Mouse (Mus musculus) c-Kit-negative CD71-positive TER-119-positive erythroid progenitor cells, embryonic 14.5 days (primary cell): ENCODE data around the gene Ttf2.

Experiments
- DNase-seq: peaks from one replicate; pipeline ENCODE4 v3.0.0-alpha.2; 2013; ENCODE audit warnings: low read depth, low spot score

Ttf2 gene

DNA sequence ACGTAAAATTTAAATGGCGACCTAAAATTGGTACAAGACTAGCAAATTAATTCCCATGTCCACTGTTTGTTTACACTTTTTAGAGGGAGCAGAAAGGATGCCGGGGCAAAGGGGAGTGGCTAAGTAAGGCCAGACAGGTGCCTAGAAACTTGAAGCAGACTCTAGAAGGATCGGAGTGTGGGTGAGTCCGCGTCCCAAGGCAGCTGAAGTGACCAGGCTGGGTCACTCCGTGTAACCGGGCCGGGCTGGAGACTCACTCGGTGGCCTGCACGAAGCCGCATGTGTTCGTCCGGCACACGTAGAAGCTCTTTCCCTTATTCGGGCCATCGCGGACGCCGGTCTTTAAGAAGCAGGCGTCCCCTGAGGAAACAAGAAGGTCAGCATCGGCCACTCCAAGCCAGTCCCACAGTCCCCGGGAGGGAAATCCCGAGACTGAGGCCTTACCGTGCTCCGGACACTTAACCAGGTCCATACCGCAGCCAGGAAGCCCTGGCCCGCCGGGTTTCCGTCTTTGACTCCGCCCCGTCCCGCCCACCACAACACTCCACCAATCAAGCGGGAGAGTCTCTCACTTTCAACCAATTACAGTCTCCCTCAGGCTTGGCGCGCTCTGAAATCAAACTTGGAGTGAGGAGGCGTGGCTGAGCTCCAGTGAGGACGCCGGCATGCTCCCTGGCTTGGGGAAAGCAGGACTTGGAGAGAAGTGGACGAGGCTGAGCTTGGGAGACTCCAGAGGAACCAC lies at the start of gene Ttf2:
Ttf2 (minus strand) TSS at position 488 of the 742 bp plus-strand sequence.
- DNase-seq: peak; percentile 92

DNA sequence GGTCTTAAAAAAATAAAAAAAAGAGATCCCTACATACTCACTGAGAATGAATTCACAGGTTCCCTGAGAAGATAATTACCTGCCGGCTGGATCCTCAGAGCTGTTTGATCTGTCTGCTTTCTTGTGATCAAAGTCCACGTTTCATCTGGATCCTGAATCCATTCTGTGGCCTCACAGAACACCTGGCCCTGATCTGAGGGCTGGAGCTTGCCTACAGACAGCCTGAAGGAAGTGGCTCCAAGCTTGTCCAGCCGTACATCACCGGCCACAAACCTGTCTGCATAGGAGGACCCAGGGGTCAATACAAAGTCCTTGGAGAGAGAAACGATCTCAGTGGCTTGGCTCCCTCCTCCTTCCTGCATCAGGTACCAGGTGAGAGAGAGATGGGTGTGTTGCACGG lies 49.0 kb upstream of the Ttf2 start:
- DNase-seq: no peak

- no peak for DNase-seq
Observed at GRCm38 (mm10) chr3:101016050-101016449, 46.6 kb upstream of the Ttf2 start.

DNA sequence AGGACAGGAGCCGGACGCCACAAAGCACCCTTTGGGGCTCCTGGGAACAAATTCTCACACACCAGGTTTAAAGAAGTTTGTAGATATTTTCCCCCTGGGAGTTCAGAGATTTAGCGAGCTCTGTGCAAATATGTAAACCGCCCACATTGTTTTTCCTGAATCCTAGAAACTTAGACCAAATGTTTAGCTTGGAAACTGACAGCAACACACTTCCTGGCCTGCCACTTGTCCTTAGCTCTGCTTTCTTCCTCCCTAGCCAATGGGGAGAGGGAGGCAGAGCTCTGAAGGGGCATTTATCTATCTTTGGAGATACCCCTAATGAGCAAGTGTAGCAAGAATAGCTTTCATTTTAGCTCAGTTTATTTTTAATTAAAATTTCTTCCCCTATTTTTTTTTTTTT lies 45.8 kb upstream of the Ttf2 start:
- DNase-seq: no peak

DNA sequence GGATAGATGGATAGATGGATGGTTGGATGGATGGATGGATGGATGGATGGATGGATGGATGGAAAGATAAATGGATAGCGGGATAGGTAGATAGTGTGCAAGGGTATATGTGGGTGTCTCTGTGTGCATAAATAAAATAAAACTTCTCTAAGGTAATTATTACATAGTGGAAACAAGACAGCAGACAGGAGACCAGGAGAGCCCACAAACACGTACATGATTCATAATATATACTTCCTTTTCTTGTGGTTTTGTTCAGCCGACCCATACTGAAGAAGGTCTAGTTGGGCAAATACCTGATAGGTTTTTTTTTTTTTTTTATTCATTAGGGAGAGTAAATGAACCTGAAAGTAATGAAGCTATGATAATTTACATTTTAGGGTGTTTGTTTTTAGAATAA lies 44.1 kb upstream of the Ttf2 start:
- no peak for DNase-seq

GRCm38 (mm10) chr3:101013005-101013404 lies 43.5 kb upstream of the Ttf2 start:
- DNase-seq: no peak

GRCm38 (mm10) chr3:101012597-101012996 lies 43.1 kb upstream of the Ttf2 start:
- DNase-seq: no peak

DNA sequence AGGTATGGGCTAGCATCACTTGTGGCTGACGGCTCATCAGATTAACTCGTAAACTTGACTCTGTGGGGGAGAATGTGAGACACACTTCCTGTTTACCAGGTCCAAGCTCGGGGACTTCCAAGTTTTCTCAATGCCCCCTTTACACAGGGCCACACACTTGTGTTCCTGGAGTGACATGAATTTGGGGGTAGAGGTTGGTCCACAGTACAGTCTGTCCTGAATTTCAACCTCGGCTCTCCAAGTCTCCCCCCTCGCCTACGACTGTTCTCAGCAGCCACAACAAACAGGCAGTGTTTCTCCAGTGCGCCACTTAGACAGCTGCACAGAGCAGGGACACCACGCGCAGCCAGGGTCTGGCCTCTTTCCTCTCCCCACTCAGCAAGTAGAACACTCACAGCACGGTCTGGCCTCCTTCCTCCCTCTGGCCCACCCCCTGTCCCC lies 42.7 kb upstream of the Ttf2 start:
- DNase-seq: no peak

GRCm38 (mm10) chr3:101011203-101011600 lies 41.7 kb upstream of the Ttf2 start:
- DNase-seq: no peak

GRCm38 (mm10) chr3:101010589-101011202 lies 41.2 kb upstream of the Ttf2 start:
- DNase-seq: no peak

DNA sequence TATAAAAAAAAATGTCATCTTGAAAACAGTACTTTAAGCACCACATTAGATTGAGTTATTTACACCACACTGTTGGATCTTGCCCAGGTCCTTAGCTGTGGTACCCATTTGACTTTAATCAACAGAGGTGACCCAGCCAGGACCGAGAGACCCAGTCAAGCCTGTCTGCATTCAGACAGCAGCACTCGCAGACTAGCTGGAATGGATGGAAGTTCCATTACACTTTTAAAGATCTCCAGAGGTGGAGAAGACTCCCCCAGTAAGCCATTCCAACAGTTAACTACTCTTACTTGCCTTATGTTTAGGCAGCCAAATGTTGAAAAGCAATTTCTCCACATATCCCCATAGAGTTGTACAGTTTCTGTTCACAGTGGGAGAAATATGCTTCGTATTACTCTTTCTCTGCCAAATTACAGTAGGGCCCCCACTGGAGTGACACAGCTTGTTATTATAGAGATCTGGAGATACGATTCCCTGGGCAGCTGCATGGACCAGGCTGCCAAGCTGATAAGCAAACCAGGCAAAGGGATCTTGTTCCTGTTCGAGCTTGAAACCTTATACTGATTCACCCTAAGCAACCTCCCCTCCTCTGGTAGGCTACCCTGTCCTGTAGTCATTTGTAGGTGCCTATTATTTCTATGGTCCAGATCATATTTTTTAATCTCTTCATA lies 37.8 kb upstream of the Ttf2 start:
- DNase-seq: no peak

- no peak for DNase-seq
Observed at GRCm38 (mm10) chr3:101005392-101005791, 35.9 kb upstream of the Ttf2 start.

DNA sequence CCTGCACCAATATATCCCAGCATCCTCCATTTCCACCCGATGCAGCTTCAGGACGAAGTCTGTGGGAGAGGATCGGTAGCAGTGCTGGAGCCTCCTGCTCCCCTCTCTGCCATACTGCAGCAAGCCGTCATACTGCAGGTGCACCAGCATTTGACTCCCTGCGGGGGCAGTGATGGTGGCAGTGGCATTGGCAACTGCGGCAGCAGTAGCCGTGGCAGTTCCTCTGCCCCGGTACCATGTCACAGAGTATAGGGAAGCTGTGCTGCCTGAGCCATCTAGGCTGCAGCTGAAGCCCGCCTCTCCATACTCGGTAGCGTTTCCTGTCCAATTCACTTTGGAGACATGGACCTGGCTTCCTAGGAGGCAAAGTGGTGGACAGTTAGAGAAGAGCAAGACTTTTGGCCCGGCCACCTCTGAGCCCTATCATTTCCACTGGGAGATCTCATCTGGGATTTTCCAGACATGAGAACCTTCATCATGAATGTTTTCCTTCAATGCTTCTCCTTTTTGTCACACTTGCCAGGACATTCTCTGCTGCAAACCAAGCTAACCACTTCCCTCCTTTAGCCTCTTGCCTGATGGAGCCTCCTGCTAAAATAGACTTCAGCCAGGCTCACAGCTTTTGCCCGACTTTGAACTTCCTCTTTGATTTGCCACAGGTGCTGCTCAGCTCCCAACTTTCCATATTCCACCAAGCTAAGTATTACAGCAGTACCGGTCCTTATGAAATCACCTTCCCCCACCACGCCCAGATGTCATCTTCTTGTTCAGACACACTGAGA lies 34.3 kb upstream of the Ttf2 start:
- DNase-seq: no peak

GRCm38 (mm10) chr3:100999732-101000131 lies 30.3 kb upstream of the Ttf2 start:
- DNase-seq: no peak

- DNase-seq: peak; percentile 50
Observed at GRCm38 (mm10) chr3:100998904-100999340, 29.5 kb upstream of the Ttf2 start.

DNA sequence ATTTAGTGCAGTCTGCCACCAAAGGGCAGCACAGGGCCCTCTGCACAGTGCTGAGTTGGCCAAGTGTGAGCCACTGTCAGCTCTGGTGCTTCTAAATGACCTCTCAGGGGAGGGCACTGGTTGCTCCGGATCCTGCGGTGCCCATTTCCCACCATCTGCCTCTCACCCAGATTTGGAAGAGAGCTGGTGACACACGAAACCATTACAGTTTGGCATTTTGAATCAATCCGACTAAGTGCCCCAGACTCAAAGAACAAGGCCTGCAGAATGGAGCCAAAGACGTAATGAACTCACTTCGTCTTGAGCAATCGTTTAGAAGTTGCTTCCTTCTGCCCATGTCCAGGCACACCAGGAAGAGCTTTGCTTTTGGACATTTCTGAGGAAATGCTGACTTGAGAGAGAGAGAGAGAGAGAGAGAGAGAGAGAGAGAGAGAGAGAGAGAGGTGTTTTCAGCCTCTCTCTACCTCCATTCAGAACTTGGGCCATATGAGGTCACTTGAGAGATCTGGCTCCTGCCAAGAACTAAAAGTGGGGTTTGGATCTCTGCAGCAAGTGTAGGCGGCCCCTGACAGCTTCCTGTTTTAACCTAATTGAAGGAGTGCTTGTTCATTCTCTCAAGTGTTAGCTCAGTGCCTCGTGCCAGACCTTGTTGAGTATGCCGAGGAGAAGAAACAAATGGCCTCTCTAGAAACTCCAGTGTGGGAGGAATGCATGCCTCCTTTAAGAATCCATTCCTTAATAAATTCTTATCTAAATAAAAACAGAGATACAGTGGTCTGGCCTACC lies 28.5 kb upstream of the Ttf2 start:
- DNase-seq: no peak

GRCm38 (mm10) chr3:100994252-100994651 lies 24.8 kb upstream of the Ttf2 start:
- DNase-seq: no peak

DNA sequence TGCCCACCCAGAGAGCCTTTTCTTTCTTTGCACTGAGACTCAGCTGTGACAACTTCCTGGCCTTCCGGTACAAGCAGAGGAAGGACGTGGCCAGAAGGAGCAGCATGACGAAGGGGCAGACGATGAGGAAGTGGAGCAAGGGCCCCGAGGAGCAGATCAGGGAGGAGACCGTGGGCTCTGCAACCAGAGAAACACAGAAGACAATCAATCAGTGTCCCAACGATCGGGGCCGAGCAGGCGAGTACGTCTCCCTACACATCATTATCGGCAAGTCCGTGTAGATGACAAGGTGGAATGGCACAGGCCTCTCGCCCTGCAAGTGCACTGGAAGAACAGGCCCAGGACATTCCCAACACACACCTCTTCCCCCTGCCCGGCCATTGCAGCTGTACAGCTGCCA lies 24.3 kb upstream of the Ttf2 start:
- no peak for DNase-seq

DNA sequence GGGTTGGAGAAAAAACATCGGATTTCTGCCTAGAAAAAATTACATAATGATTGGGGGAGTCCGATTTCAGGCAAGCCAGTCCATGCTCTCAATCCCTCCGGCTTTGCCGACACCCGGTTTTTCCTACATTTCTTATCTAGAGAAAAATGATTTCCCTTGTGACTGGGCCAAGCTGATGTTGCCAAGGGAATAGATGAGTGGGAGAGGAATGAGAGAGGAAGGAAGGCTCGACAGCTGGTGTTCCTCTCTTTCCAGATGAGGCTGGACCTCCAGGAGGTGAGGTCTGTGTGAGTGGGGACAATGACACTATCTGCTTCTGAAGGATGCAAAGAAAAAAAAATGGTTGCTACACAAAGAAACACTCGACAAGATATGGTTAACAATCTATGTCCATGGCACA lies 23.7 kb upstream of the Ttf2 start:
- DNase-seq: no peak

DNA sequence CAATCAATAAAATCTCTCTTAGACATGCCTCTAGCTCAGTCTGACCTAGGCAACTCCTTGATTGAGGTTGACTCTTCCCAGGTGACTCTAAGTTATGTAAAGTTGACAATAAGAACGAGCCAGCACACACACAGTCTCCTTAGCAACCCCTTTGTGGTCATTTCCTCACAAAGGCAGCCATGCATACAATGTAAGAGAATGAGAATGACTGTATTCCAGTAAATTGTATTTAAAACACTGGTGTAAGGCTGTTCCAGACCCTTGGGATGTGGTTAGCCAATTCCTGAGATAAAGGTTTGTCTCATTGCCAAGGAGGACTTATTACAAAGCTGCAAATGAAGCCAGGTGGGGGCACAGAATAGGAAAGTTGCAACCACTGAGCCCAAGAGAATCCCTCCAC lies 20.8 kb upstream of the Ttf2 start:
- no peak for DNase-seq

GRCm38 (mm10) chr3:100989417-100989816 lies 20.0 kb upstream of the Ttf2 start:
- DNase-seq: no peak
